Mouse (Mus musculus): ENCODE measurements at regions not wholly inside any gene's neighbourhood (a gene's known extent, or its start where the extent isn't known, plus 50 kb on each side); places are given as distances from the start of the nearest gene placed in this dataset.

DNA sequence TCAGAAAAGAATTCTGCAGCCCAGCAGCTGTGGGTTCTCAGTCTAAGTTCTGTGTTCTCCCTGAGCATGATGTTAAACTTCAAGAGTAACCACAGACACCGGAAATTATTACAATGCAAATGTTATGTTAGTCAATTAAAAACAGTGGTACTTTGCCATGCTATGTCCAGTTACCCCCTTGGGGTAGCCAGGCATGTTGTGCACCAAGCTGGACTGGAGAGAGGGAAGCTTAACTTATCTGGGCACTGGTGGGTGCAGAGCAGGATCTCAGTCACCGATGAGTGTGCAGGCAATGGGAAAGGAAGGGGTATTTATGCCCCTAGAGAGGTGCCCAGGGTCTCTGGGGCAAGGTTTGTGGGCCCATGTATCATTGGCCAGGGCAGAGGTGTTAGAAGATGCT lies 211.6 kb downstream of the Dad1 start:
- TF ChIP-seq CTCF (IDR thresholded peaks at IDR 0.05; ENCODE audit: extremely low read depth, insufficient read depth, insufficient read length, insufficient replicate concordance) (no peak), POLR2A (IDR thresholded peaks at IDR 0.05; ENCODE audit: low read depth, low read length) (no peak)
- no peak overlapping the region for H3K27ac ChIP-seq (ENCODE audit: insufficient read depth, low read length)
- 65% methylated on average over 2 of the region's 2 CpGs for WGBS

DNA sequence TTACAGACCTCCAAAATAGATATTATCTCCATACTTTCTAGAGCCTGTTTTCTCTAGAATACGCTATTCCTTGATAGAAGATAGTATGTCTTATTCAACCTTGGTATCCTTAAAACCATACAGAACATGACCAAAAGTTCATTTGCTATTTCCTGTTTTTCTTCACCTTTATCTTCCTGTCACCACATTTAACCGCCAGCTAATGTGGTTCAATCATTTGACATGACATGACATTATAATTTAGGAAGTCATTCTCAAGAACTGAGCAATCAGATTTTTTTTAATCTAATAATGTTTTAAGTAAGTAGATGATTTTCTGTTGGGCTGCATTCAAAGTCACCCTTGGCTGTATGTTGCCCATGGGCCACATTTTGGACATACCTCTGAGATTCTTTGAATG lies 213.3 kb downstream of the Dad1 start:
- no peak overlapping the region for H3K4me3 ChIP-seq (ENCODE audit: extremely low read depth, insufficient read depth, insufficient read length)
- no peaks in the 10 kb centered on the region; the same call in 1 of the 2 replicates for H3K4me1 ChIP-seq (ENCODE audit: control insufficient read depth, insufficient read depth, insufficient read length)
- TF ChIP-seq POLR2A (IDR thresholded peaks at IDR 0.05; ENCODE audit: low read depth, low read length) = no peak
- no peak for TF ChIP-seq CTCF (IDR thresholded peaks at IDR 0.05; ENCODE audit: extremely low read depth, insufficient read depth, insufficient read length, insufficient replicate concordance)
- no peak for DNase-seq (ENCODE audit: low read depth in 1 of 2, low spot score in 2 of 2)
- H3K27me3 ChIP-seq (ENCODE audit: control insufficient read depth, insufficient read depth, low read length) = no peaks in the 10 kb centered on the region
- WGBS = 37% methylated on average over 2 of the region's 2 CpGs
- no peaks in the 10 kb centered on the region for H3K36me3 ChIP-seq (ENCODE audit: control insufficient read depth, insufficient read depth, low read length)
- no peak overlapping the region for H3K27ac ChIP-seq (ENCODE audit: insufficient read depth, low read length)

More for the DNA sequence above, 211.6 kb downstream of the Dad1 start:
- Histone ChIP-seq H3K4me3 (ENCODE audit: extremely low read depth, insufficient read depth, insufficient read length) (no peak overlapping the region), H3K36me3 (ENCODE audit: control insufficient read depth, insufficient read depth, low read length) (no peaks in the 10 kb centered on the region), H3K27me3 (ENCODE audit: control insufficient read depth, insufficient read depth, low read length) (no peaks in the 10 kb centered on the region), H3K4me1 (ENCODE audit: control insufficient read depth, insufficient read depth, insufficient read length) (no peaks in the 10 kb centered on the region; the same call in 1 of the 2 replicates)
- DNase-seq (ENCODE audit: low read depth in 1 of 2, low spot score in 2 of 2) = no peak

DNA sequence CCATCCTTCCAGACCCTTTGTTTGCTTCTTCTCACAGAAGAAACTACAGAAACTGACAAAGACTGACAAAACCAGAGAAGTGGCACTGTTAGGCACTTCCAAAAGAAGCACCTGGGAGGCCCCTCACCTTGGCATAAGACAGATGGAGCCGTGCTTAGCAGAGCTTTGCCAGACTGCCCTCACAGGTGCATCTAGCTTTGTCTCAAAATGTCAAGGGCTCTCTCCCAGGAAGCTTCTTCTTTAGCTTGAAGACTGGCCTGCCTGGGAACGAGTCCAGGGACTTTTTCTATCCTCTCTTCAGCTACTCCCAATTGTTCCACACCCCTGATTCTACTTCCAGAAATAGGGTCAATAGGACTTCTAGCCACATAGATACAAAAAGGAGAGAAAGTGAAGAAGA lies 219.4 kb downstream of the Dad1 start:
- DNase-seq (ENCODE audit: low read depth in 1 of 2, low spot score in 2 of 2) = no peak
- H3K4me3 ChIP-seq (ENCODE audit: extremely low read depth, insufficient read depth, insufficient read length) = no peak overlapping the region
- no peaks in the 10 kb centered on the region for H3K36me3 ChIP-seq (ENCODE audit: control insufficient read depth, insufficient read depth, low read length)
- no peak overlapping the region for H3K27ac ChIP-seq (ENCODE audit: insufficient read depth, low read length)
- TF ChIP-seq CTCF (IDR thresholded peaks at IDR 0.05; ENCODE audit: extremely low read depth, insufficient read depth, insufficient read length, insufficient replicate concordance) (no peak), POLR2A (IDR thresholded peaks at IDR 0.05; ENCODE audit: low read depth, low read length) (no peak)
- no peaks in the 10 kb centered on the region for H3K27me3 ChIP-seq (ENCODE audit: control insufficient read depth, insufficient read depth, low read length)
- WGBS = 85% methylated on average over 2 of the region's 2 CpGs
- H3K4me1 ChIP-seq (ENCODE audit: control insufficient read depth, insufficient read depth, insufficient read length) = no peaks in the 10 kb centered on the region

DNA sequence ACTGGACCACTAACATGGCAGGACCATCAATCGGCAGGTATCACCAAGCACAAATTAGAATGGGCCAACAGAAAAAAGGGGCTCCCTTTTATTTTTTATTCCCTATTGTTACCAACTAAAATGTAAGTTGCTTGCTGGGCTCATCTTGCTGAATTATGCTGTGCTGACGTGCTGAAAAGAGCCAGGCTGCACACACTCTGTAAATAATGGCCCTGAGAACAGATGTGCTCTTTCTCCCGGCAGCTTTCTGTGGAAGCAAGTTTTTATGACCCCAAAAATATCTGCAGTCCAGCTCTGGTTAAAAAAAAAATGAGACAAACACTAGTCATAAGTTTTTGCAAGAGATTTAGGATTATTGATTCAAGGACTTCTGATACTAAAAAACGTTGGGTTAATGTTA lies 230.4 kb downstream of the Dad1 start:
- no peak overlapping the region for H3K27ac ChIP-seq (ENCODE audit: insufficient read depth, low read length)
- H3K27me3 ChIP-seq (ENCODE audit: control insufficient read depth, insufficient read depth, low read length) = no peaks in the 10 kb centered on the region
- WGBS = 86% methylated on average over 4 of the region's 4 CpGs
- H3K4me1 ChIP-seq (ENCODE audit: control insufficient read depth, insufficient read depth, insufficient read length) = no peaks in the 10 kb centered on the region
- TF ChIP-seq CTCF (IDR thresholded peaks at IDR 0.05; ENCODE audit: extremely low read depth, insufficient read depth, insufficient read length, insufficient replicate concordance) = no peak
- TF ChIP-seq POLR2A (IDR thresholded peaks at IDR 0.05; ENCODE audit: low read depth, low read length) = no peak
- no peaks in the 10 kb centered on the region for H3K36me3 ChIP-seq (ENCODE audit: control insufficient read depth, insufficient read depth, low read length)
- no peak for DNase-seq (ENCODE audit: low read depth in 1 of 2, low spot score in 2 of 2)
- H3K4me3 ChIP-seq (ENCODE audit: extremely low read depth, insufficient read depth, insufficient read length) = no peak overlapping the region

DNA sequence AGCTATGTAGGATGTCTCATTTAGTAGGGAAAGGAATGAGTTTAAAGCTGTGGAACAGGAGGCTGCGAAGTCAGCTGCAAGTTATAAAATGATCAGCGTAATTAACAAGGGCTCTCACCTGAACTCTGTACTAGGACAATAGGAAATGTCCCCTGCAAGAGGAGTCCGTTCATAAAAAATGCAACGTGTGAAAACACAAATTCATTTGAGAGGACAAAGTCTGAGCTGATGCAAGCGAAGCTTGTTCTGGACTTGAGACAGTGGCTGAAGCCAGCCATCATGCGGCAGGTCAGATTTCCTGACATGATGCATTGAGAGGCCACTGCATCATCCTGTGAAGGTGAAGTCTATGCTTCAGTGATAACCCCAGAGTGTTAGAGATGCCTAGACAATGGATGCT lies 232.5 kb downstream of the Dad1 start:
- 87% methylated on average over 6 of the region's 6 CpGs for WGBS
- H3K4me1 ChIP-seq (ENCODE audit: control insufficient read depth, insufficient read depth, insufficient read length) = no peaks in the 10 kb centered on the region
- H3K27ac ChIP-seq (ENCODE audit: insufficient read depth, low read length) = no peak overlapping the region
- TF ChIP-seq CTCF (IDR thresholded peaks at IDR 0.05; ENCODE audit: extremely low read depth, insufficient read depth, insufficient read length, insufficient replicate concordance) = no peak
- no peak for TF ChIP-seq POLR2A (IDR thresholded peaks at IDR 0.05; ENCODE audit: low read depth, low read length)
- H3K36me3 ChIP-seq (ENCODE audit: control insufficient read depth, insufficient read depth, low read length) = no peaks in the 10 kb centered on the region
- H3K27me3 ChIP-seq (ENCODE audit: control insufficient read depth, insufficient read depth, low read length) = no peaks in the 10 kb centered on the region
- H3K4me3 ChIP-seq (ENCODE audit: extremely low read depth, insufficient read depth, insufficient read length) = no peak overlapping the region
- no peak for DNase-seq (ENCODE audit: low read depth in 1 of 2, low spot score in 2 of 2)

DNA sequence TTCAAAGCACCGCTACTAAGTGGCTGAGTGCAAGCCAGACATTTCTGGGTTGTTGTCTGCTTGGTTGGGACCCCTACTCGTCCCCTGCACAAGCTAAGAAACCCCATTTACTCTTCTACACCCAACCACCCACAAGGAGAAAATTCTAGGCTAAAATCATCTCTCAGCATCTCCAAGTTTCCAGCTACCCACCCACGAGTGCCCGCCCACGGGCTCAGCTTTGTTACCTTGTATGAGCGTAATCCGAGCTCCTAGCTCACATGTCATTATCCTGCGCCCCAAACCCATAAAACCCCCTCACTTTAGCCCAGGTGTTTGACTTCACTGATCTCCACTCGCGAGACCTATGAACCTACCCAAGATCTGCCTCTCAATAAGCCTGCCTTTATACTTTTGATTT lies 239.3 kb downstream of the Dad1 start:
- H3K36me3 ChIP-seq (ENCODE audit: control insufficient read depth, insufficient read depth, low read length) = no peaks in the 10 kb centered on the region
- no peak for TF ChIP-seq POLR2A (IDR thresholded peaks at IDR 0.05; ENCODE audit: low read depth, low read length)
- no peak for TF ChIP-seq CTCF (IDR thresholded peaks at IDR 0.05; ENCODE audit: extremely low read depth, insufficient read depth, insufficient read length, insufficient replicate concordance)
- no peak for DNase-seq (ENCODE audit: low read depth in 1 of 2, low spot score in 2 of 2)
- no peak overlapping the region for H3K4me3 ChIP-seq (ENCODE audit: extremely low read depth, insufficient read depth, insufficient read length)
- no peaks in the 10 kb centered on the region for H3K4me1 ChIP-seq (ENCODE audit: control insufficient read depth, insufficient read depth, insufficient read length)
- no peaks in the 10 kb centered on the region for H3K27me3 ChIP-seq (ENCODE audit: control insufficient read depth, insufficient read depth, low read length)
- 85% methylated on average over 10 of the region's 10 CpGs for WGBS
- no peak overlapping the region for H3K27ac ChIP-seq (ENCODE audit: insufficient read depth, low read length)

DNA sequence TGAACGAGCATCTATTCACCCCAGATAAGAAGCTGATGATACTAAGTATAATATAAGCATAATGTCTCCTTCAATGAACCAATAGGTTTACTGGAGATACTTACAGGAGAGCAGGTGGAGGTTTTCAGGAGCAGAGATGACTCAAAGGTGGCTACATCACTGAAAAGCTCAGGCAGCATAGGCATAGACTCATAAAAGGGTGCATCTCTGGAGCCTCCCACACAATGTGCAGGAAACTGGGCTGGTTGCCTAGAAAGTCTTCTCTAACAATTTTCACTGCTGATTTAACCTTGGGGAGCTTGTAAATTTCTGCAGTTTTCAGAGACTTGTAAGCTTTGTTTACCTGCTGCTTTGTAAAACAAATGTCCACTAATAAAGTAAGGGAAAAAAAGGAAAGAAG lies 251.8 kb downstream of the Dad1 start:
- WGBS = 78% methylated on average over 1 of the region's 1 CpGs
- Histone ChIP-seq H3K4me1 (ENCODE audit: control insufficient read depth, insufficient read depth, insufficient read length) (no peaks in the 10 kb centered on the region), H3K36me3 (ENCODE audit: control insufficient read depth, insufficient read depth, low read length) (no peaks in the 10 kb centered on the region), H3K27me3 (ENCODE audit: control insufficient read depth, insufficient read depth, low read length) (no peaks in the 10 kb centered on the region), H3K27ac (ENCODE audit: insufficient read depth, low read length) (no peak overlapping the region), H3K4me3 (ENCODE audit: extremely low read depth, insufficient read depth, insufficient read length) (no peak overlapping the region)
- no peak for DNase-seq (ENCODE audit: low read depth in 1 of 2, low spot score in 2 of 2)
- no peak for TF ChIP-seq POLR2A (IDR thresholded peaks at IDR 0.05; ENCODE audit: low read depth, low read length)
- no peak for TF ChIP-seq CTCF (IDR thresholded peaks at IDR 0.05; ENCODE audit: extremely low read depth, insufficient read depth, insufficient read length, insufficient replicate concordance)

All from spleen, adult 2 months (tissue).